Mouse (Mus musculus) adrenal gland, postnatal 25 days (tissue): ENCODE results near the gene Ehf. TPM values are rescaled to one million over a fixed set of nuclear protein-coding genes. Genes with fewer than 3 reads are reported as not detected.

ENCODE experiments used
- DNase-seq: peaks from one replicate; pipeline ENCODE4 v3.0.0; 2021; ENCODE audit warnings: mixed read lengths
- total RNA-seq: library from RNA; stranded (reverse); gene quantifications from 2 replicates; pipeline ENCODE4 v1.2.3, GENCODE M21; 2021

Gene Ehf
- total RNA-seq, 1 experiment from 2014 or later, result 0.52 TPM

DNA sequence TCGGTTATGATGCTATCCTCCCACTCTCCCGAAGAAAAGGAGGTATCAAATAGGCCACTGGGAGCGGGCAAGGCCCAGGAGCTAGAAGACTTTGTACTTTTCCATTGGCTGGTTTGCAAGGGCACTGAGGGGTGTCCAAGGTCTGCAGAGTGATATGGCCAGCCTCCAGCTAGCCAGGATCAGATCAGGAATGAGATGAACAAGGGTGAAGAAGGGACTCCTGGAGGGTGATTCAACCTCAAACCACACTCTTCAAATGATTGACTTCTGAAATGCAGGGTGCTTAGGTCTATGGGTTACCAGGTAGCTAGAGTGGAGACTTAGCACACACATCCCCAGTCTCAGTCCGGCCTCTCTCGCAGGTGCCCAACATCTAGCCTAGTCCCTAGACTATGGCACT, 9.3 kb downstream of the Ehf start:
- peak; percentile 47 for DNase-seq

DNA sequence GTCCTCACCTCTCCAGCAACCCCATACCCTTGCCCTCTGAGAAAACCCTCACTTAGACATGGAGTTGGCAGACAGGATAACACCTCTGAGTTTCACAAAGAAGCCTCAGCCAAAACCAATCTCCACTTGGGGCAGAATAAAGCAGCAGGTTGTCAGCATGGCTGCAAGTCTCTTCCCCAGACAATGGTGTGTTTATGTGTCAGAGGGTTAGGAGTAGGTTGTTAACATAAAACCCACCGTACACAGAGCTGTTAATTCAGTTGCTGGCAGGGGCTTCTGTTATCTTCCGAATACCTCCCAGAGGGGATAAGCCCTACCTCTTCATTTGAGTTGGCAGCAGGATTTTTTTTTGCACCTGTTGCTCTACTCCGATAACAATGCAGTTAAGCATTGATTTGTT, 9.9 kb downstream of the Ehf start:
- DNase-seq, result no peak

DNA sequence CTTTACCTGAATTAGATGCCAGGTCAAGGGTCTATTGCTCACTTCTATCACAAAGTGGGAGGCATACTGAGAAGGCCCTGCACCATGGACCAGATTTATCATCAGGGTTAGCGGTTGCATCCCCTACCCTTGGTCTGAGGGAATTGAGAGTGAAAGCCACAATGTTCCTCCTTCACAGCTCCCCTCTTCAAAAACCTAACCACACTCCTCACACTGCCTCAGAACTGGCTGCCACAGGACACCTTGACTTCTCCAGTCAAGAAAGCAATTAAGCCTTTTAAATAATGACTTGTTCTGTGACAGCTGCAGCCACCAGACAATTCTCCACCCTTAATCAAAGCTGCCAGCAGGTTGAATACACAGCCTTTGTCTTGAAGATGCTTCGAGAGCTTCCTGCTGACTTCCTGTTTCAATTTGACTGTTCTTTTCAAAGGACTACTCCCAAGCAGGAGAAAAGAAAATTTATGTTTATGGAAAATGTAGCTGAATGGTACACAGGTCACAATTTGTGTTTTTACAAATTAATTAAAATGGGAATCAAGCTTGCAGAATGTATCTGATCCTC, 12.3 kb downstream of the Ehf start:
- no peak for DNase-seq

DNA sequence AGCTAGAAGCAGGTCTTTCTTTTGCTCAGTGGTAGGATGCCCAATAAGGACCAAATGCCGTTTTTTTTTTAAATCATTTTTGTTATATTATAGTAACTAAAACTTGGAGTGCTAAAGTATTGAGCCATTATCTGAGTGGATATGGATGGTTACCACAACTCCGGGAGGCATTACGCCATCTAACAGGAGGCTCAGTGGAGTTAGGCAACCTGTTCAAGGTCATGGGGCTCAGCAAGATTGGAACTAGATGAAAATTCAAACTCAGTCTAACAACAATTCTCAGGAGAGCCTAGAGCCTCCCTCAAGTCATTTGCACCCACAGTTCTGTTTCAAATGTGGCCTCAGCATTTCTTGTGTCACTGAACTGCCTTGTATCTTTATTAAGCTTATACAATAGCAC, 12.9 kb downstream of the Ehf start:
- no peak for DNase-seq

DNA sequence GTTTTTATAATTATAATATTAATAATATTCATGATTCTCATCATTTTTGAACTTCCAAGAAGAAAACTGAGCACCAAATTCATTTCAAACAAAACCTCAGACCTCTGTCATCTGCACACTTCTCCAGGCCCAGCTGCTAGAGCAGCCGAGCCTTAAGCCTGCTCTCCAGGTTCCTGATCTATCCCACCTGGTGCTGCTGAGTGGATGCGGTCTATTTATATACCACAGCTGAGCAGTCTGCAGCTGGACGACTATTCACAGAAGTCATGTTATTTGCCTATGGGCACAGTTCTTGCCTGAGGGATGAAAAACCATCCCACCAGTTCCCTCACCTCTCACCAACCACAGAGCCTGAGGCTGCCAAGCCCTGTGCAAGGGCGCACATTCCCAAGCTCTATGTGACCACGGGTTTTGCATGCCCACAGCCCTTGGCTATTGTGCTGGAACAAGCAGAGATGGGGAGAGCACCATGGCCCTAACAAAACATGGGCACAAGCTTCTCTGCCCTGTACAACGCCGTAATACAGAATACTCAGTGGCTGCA, 13.6 kb downstream of the Ehf start:
- no peak for DNase-seq

DNA sequence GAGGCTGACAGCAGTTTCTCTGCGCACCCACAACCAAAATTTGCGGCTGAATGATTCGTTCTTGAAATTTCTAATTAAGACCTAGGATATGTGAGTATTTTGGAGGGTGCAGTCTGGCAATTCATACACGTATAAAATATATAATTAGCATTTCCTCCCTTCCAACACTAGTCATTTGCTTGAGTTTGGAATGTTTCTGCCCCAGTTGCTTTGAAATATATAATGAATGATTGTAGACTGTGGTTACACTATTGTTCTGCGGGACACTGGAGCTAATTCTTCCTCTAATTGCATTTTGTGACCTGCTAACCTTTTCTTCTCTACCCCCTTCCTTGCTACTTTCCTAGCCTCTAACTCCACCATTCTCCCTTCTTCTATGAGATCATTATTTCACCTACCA, 15.4 kb downstream of the Ehf start:
- DNase-seq, result no peak

DNA sequence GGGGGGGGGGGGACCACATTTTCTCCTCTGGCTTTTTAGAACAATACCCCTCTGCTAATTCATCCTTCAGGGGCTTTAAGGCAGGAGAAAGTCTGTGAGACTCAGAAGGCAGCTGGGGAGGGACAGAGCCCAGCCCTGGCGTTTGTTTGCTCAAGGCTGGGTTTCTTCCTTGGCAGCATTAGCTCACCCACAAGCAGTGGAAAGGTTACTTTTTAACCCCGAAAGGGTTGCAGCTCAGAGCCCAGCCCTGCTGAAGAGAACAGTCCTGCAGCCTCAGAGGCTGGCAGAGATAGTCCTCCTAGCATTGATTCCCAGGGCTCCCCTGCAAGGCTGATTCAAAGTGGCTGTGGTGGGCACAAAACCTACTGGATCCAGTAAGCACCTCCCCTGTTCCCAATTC, 17.5 kb downstream of the Ehf start:
- DNase-seq, result peak; percentile 18

DNA sequence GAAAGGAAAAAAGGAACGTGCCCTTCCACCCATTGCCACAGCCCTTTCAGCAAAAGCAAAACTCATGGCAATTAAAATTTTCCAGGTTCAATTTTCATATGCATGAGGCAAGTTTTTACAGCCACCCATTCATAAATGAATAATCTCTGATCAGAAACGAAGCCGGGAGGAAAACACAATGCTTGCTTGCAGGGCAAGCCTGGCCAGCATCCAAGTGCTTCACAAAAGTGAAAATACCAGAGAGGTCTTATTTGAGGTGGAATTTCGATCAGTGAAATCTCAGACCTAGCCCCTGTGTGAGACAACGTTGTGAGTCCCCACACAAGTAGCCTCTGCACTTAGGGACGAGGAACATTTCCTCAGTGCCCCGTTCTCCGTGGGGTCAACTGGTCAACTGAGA, 19.3 kb downstream of the Ehf start:
- no peak for DNase-seq

DNA sequence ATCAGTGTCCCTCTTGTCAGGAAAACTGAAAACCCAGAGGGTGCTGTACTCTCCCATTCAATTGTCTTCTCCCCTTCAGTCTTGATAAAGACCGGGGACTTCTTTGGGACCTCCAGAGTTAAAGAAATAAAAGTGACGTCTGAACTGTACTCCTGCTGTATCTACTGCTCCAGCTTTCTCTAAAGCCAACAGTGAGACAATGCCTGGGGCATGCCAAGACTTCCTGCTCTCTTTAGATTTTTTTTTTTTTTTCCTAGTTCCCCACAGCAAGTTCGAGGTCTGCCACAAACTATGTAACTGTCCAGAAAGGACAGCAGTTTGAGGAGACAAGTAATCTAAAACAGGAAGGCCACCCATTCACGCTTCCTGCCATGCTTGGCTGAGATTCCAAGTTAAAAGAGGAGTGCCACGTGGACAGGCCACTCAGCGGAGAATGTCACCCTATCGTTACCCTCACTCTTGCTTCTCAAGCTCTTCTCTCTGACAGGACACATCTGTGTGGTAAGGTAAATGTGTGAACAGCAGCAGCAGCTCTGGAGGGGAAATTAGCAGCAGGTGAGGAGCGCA, 20.8 kb downstream of the Ehf start:
- DNase-seq, result no peak

DNA sequence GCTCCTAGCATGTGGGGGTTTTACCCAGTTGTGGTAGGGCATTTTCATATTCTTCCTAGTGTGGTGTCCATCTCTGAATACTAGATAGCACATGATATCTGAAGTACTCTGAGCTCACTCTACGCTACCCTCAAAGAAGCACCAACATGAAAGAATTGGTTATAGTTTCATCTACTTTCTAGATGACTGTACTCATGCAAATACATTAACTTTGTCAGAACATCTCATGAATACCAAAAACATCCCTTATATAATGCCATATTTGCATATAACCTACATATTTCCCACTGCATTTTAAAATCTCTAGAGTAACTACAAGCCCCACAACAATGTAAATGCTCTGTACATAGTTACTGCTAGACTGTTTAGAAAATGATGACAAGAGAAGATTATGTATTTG, 23.2 kb downstream of the Ehf start:
- no peak for DNase-seq

DNA sequence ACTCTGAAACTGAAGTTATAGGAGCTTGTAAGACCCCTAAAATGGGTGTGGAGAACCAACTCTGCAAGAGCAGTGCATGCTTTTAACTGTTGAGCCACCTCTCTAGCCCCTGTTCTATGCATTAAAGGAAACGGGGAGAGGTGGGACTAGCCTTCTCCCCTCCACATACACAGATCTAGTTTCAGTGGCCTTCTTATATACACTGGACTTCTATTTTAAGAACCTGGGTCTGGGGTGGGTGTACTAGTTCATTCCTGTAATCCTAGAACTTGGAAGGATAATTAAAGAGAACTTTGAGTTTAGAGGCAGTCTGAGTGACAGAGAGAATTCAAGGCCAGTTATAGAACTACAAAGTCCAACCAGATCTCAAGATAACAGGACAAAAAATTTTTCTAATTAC, 24.6 kb downstream of the Ehf start:
- no peak for DNase-seq

DNA sequence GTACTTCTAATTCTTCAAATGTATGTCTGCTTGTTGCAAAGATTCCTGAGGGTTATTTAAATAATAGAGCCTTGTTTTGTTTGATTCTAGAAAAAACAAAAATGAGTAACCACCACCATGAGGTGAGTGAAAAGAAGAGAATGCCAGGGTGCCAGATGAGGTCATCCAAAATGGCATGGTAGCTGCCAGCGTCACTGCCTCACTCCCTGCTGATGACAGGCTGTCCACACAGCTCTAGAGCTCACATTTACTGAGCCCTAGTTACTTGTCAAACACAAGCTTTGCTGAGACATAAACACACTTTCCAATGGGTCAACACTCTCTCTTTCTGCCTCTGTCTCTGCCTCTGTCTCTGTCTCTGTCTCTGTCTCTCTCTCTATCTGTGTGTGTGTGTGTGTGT, 25.3 kb downstream of the Ehf start:
- no peak for DNase-seq

DNA sequence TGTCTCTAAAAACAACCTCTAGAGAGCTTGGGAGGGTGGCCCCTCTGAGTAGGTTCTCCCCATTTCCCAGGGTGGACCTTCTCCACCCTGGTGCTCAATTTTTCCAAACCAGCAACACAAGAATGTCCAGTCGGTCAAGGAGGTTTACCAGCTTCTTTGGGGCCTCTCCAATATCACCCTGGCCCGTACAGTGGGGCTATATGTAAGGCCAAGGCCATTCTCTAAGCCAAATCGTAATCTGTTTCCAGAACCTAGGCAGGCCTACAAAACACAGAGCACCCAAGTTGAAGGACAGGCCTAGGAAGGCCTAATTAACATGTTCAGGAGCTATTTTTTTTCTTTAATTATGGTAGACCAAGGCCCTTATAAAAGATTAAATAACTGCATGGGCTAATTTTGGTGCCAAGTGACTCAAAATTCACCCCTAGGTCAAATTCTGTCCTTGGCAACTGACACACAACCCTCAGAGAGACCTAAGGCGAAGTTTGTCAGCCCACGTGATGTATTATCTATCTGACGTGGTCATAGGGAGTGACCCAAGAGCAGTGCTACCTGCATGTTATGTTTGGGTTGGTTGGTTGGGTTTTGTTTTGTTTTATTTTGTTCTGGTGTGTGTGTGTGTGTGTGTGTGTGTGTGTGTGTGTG, 27.6 kb downstream of the Ehf start:
- DNase-seq, result no peak

DNA sequence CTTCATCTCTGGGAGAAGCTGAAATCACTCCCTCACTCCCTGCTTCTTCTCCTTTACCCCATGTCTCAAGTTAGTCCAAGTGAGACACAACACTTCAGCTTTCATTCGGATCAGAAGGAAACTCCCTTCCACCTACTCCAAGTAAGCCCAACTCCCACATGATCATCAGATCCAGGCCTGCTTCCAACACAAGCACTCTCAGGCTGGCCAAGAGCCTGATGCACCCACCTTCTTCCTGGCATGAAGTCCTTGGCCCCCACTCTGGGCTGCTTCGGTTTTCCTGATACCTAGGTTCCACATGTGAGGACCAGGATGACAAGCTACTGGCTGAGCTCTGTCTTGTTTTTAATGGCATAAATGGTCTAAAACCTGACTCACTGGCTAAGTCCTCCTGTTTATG, 28.3 kb downstream of the Ehf start:
- no peak for DNase-seq

DNA sequence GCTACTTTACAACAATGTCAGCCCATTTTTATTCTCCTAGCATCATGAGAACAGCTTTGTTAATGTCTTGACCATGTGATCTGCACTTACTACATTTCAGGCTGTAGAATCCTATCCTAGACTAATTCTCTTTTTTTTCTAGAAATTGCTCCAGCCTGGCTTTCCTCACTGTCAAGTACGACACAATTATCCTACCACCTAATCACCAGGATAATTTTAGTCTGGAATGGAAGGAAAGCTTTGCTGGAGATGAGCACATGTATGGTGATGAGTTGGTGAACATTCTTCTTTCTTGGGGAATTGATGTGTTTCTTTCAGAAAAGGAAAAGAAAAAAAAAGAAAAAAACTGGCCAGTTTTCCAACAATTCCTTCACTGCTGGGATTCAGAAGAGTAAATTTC, 28.8 kb downstream of the Ehf start:
- no peak for DNase-seq

DNA sequence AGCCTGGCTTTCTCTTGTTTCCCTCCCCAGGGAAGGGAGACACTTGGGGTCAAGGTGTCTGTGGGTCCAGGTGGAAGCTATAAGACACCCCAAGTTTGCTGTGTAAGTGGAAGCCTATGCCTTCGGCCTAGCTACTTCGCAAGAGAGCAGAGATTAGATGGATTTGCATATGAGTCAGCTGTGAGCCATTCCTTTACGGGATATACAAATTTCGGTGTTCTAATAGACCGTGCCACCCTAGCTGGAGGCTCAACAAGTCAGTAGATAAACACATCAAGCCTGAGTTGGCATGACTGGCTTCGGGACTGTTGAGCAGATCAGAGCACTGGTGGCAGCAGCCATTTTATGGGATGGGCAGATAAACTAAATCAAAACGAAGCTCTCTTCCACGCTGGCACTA, 31.6 kb downstream of the Ehf start:
- DNase-seq, result no peak

DNA sequence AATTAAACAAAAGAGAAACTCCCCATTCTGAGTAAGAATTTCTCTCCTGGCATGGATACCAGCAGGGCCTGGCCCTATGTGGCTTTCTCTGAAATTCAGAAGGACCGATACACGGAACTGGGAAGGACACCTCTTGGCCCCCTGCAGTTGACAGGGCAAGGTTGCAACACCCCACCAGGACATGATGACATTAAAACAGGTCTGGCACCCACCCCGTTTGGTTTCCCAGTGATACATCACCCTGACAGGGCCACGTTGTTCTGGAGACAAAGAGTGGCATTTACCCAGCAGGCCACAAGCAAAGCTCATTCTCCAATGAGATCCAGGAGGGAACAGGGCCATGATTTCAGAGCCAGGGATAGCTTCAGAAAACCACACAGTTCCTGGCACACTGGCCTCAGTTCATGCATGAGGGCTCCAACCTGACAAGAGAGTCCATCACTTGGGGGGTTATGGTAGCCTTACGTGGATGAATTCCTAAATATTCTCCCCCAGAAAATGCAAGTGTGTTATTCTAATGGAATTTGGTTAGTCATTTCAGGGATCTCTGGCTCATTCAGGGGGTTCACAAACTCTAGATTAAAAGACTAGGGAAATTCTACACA, 32.4 kb downstream of the Ehf start:
- peak; percentile 18 for DNase-seq

DNA sequence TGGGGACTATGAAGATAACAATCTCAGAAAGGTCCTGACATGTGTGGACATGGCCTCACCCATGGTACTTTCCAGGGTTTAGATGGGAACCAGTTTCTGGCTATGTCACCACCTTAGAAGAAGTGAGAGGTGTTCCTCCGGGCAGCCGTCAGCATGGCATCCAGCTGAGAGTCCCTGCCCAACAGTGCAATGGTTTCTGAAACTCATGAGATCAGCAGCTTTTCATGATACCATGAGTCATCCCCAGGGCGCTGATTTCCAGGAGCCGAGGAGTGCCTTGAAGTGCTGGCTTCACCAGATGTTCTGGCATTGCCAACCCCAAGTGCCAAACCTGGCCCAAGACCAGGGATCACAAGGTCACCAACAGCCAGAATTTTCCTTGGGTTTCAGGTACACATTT, 64.0 kb downstream of the Ehf start:
- DNase-seq, result peak; percentile 23

DNA sequence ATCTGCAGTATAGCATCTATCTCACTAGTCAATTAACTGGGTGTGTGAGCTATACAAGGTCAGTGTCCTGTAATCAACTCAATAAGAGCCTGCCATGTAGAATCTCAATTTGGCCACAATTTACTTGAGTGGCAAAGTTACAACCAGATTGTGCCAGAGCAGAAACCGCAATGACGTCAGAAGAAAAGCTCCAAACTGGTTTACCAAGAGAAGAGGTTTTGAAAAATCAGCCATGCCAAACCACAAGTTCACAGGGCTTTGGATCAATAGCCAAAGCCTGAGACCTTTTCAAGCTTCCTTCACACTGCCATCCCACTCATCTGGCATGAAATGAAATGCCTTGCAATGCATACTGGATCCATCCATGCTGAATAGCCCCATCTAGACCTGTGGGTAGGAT, 76.3 kb downstream of the Ehf start:
- no peak for DNase-seq

DNA sequence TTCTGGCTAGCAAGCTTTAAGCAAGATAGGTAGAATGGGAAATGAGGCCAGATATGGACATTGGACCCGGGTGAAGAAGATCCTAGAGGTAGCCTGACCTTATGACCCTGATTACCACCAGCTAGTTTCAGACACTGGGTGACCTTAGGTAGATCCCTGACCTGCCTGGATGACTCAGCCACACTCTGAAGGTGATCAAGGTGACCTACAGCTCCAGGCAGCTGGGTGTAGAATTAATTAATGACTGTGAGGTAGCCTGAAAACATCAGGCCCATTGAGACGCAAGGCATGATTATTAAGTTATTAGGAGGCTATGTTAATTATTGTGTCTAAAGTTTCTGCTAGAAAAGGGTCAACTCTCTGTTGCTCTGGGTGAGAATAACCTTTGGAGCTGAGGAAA, 82.2 kb downstream of the Ehf start:
- DNase-seq, result no peak

DNA sequence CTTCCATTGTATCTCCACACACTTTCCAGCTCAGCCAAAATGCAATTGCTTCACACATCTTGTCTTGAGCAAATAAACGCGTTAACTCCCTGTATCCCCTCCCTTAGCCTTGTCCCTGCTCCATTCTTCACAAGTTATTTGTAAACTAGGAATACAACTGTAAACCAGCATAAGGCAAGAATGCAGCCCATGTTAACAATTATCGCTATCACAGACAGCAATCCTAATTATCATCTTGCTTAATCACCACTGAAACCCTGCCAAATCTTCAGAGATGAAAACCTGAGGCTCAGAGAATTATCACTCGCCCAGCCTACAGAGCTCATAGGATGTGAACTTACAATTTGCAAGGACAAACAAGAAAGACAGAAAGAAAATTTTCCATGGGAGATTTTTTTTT, 84.8 kb downstream of the Ehf start:
- DNase-seq, result no peak

DNA sequence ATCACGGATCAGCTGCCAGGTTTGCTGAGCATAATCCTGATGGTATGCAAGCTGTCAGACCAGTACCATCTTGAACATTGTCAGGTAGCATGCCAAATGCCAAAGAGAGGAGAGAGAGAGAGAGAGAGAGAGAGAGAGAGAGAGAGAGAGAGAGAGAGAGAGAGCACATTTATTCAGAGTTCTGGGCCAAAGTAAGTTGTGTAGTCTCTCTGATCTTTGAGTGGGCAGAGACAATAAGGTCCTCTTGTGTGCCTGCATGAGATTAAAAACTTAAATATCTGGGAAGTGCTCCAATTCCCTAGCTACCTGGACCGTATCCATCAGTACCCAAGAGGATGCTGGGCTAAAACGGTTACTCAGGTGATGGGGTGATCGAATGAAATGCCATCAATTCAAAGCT, 87.3 kb downstream of the Ehf start:
- no peak for DNase-seq

DNA sequence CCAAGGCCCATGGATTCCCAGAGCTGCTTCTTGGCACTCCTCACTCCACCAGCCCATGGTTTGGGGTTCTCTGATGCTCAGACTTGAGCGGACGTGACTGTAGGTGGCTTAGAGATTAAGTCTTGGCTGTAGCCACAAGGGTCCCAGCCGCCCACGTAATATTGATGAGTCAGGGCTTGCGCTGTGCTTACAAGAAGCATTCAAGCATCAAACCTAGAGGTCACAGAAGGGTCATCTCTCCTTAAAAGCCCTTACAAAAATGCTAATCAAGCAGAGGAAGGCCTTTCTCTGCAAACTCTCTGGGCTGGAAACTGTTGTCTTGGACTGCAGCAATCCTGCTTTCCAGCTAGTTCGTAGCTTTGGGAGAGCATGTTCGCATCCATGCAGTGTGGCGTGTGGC, 88.2 kb downstream of the Ehf start:
- DNase-seq, result no peak

DNA sequence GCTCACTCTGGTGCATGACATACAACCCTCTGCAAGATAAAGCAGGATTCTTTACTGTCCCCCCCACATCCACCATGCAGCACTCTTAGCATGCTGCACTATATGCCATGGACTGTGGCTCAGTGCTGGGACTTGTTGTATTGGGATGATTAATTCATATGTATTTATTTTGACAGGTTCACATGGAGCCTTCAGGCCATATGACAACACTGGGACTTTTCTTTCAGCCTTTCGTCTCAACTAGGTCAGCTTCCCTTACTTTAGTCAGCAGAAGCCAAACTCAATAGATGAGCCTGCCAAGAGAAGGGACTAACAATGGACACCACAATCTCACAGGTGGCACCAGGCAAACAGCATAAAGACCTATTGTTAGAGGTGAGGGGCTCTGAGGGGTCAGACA, 89.5 kb downstream of the Ehf start:
- DNase-seq, result no peak
